Mouse (Mus musculus): ENCODE results near the gene Ceacam15. TPM values are rescaled to one million over a fixed set of nuclear protein-coding genes. Genes with fewer than 3 reads are reported as not detected.
"Not testable (repeated sequence)": the region's sequence is repeated elsewhere in the genome, so short reads cannot be mapped to it uniquely, and the experiment has no call there.

Ceacam15 gene
- polyA plus RNA-seq (2015; fragmentation: Nextera tagmentation; extraction: Ambion mirVana) = 0.60 and 0.68 TPM in 2 replicates

GRCm38 (mm10) chr7:16675605-16676004 is at the start of gene Ceacam15:
Gene Ceacam15, minus strand, starts transcription at chr7:16675705.
- Histone ChIP-seq H3K27me3 (no peaks in the 10 kb centered on the region), H3K36me3 (no peaks in the 10 kb centered on the region), H3K4me1 (replicated peaks) (peaks cover 31% of the 10 kb centered on the region), H3K4me3 (no peak within 1 kb of the TSS), H3K4me2 (no peak within 1 kb of the TSS), H3K9ac (no peak within 1 kb of the TSS), H3K9me3 (replicated peaks) (no peaks in the 10 kb centered on the region), H3K27ac (peak within 1 kb of the TSS; percentile 87)
- ATAC-seq (replicated peaks; ENCODE audit: insufficient number of reproducible peaks, insufficient read depth, low FRiP score, low read depth) = no peak
- WGBS = 68% methylated on average over 1 of the region's 1 CpGs

DNA sequence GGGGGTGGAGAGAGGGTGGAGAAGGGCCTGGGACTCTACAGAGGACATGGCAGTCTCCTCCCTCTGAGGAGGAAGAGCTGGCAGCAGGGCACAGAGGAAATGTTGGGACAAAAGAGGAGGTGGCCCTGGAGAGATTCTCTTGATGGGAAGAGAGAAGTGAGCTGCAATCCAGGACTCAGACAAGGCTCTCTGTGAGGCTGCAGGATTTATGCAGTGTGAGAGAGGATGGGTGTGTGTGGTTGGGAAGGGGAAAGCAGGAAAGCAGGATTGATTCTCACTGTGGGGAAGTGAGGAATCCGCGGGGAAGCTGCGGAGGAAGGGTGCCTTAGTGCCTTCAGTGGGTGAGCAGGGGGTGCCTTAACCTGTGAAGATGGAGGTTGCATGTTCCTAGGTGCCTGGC is 47.0 kb upstream of the Ceacam15 start:
- not testable (repeated sequence) for H3K36me3 ChIP-seq; H3K4me1 ChIP-seq (replicated peaks); H3K27me3 ChIP-seq; H3K9ac ChIP-seq; H3K27ac ChIP-seq; H3K4me3 ChIP-seq; H3K9me3 ChIP-seq (replicated peaks); H3K4me2 ChIP-seq; ATAC-seq (replicated peaks; ENCODE audit: insufficient number of reproducible peaks, insufficient read depth, low FRiP score, low read depth)
- WGBS = 53% methylated on average over 3 of the region's 3 CpGs

DNA sequence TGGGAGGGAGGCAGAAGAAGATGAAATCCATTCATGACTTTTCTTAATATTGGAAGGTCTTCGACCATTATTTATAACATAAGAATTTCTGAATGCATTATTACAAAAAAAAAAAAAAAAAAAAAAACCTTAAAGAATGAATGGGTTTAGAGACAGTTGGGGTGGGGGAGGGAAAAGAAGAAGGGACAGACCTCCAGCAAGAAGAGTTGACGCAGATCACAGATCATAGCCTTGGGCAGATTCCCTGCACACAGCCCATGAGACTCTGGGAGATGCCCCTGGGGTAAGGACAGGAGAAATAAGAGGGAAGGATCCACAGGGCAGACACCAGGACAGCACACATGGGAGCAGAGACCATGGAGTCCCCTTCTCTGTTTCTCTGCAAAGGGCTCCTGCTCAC is 46.1 kb upstream of the Ceacam15 start, which contains the start of gene Ceacam9:
Gene Ceacam9, plus strand, starts transcription at position 301 of the 400 bp plus-strand sequence.
- ATAC-seq (replicated peaks; ENCODE audit: insufficient number of reproducible peaks, insufficient read depth, low FRiP score, low read depth) = no peak
- no peaks in the 10 kb centered on the region for H3K27me3 ChIP-seq
- no peak within 1 kb of the TSS for H3K9ac ChIP-seq

DNA sequence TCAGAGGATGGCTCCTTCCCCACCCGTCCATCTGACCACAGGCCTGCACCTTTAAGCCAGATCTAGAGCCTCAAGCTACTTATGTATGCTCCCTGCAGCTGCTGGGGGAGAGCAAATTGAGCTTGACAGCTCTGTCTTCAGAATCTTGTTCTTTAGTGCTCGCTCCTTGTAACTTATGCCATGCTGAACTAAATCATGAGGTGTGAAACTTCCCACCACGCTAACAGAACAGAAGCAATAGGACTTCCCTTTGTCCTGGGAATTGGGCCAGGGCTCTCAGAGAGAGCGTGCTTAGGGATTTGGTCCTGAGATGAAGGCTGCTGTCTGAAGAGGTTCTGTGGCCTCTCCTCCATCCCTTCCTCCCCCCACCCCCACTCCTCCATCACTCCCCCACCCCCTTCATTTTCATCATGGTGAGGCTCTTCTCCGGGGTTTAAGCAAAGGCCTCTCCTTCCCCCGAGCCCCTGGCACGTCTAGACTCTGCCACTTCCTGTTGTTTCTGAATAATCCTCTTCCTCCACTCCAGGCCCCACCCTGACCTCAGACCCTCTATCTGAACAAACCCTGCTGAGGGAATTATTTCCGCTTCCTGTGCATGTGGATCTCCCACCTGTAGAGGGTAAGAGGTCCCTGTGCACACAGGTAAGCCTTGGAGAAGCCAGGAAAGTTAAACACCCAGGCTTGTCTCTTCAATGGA is 41.1 kb upstream of the Ceacam15 start:
- H3K4me2 ChIP-seq; H3K9me3 ChIP-seq (replicated peaks); H3K4me3 ChIP-seq; H3K36me3 ChIP-seq; ATAC-seq (replicated peaks; ENCODE audit: insufficient number of reproducible peaks, insufficient read depth, low FRiP score, low read depth); H3K27me3 ChIP-seq; H3K9ac ChIP-seq; H3K4me1 ChIP-seq (replicated peaks): not testable (repeated sequence)
- peak overlapping the region; percentile 15; the same call in 1 of the 2 replicates for H3K27ac ChIP-seq
- WGBS = 36% methylated on average over 8 of the region's 8 CpGs

More for the DNA sequence above, 46.1 kb upstream of the Ceacam15 start, which contains the start of gene Ceacam9:
- WGBS = 80% methylated on average over 2 of the region's 2 CpGs
- Histone ChIP-seq H3K4me3 (no peak within 1 kb of the TSS), H3K27ac (no peak within 1 kb of the TSS), H3K36me3 (no peaks in the 10 kb centered on the region), H3K4me1 (replicated peaks) (no peaks in the 10 kb centered on the region; the same call in 1 of the 2 replicates), H3K9me3 (replicated peaks) (no peaks in the 10 kb centered on the region), H3K4me2 (no peak within 1 kb of the TSS)

DNA sequence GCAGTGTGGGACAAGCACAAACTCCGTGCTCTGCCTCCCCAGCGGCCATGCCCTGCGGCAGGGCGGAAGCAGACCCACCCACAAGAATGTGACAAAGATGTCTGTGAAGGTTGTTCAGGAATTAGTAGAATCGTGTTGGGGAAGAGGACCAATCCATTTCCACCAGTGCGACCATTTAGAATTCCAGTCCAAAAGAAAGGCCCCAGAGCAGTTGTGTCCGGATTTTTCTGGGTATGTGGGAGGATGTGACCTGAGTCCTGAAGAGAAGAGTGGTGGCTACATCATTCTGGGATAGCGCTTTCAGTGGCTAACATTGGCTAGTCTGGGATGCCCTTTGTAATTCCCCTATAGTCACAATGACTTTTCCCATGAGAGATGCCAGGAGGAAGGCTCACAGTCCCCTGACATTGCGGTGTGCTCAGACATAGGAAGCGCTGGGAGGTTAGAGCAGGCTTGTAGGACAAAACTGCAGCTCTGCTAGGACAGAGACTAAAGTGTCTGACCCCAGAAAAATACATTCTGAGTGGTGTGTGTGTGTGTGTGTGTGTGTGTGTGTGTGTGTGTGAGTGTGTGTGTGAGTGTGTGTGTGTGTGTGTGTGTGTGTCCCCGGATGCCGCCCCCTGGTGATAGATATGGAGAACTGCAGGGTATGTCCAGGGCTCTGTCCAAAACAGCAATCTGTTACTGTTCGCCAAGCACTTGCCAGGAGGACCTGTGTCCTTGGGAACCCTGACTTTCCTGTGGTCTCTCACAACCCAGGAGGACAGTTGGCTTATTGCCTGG is 37.3 kb upstream of the Ceacam15 start:
- no peak for ATAC-seq (replicated peaks; ENCODE audit: insufficient number of reproducible peaks, insufficient read depth, low FRiP score, low read depth)
- Histone ChIP-seq H3K4me2 (no peak overlapping the region), H3K9ac (no peak overlapping the region), H3K4me1 (replicated peaks) (peaks cover 18% of the 10 kb centered on the region), H3K27ac (no peak overlapping the region), H3K36me3 (no peaks in the 10 kb centered on the region), H3K27me3 (no peaks in the 10 kb centered on the region), H3K9me3 (replicated peaks) (no peaks in the 10 kb centered on the region), H3K4me3 (no peak overlapping the region)
- WGBS = 74% methylated on average over 12 of the region's 13 CpGs

DNA sequence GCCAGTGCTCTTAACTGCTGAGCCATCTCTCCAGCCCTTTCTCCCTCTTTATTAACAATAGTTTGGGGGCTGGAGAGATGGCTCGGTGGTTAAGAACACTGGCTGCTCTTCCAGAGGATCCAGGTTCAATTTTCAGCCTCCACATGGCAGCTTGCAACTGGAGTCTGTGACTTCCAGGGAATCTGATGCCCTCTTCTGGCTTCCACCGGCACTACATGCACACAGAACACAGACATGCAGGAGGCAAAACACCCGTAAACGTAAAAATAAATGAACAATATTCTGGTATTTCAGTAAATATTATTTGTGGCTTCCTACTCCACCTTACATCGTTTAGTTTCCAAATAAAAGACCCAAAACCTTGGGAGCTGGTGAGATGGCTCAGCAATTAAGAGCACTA is 35.1 kb upstream of the Ceacam15 start:
- Histone ChIP-seq H3K36me3 (no peaks in the 10 kb centered on the region), H3K4me3 (no peak overlapping the region), H3K9me3 (replicated peaks) (no peaks in the 10 kb centered on the region), H3K27me3 (no peaks in the 10 kb centered on the region), H3K9ac (no peak overlapping the region), H3K4me1 (replicated peaks) (peaks cover 29% of the 10 kb centered on the region), H3K27ac (no peak overlapping the region), H3K4me2 (no peak overlapping the region)
- ATAC-seq (replicated peaks; ENCODE audit: insufficient number of reproducible peaks, insufficient read depth, low FRiP score, low read depth) = no peak
- 78% methylated on average over 5 of the region's 5 CpGs for WGBS

GRCm38 (mm10) chr7:16708244-16708643 is 32.7 kb upstream of the Ceacam15 start:
- Histone ChIP-seq H3K9me3 (replicated peaks) (no peaks in the 10 kb centered on the region), H3K27ac (peak overlapping the region; percentile 31; the same call in 1 of the 2 replicates), H3K9ac (no peak overlapping the region), H3K4me3 (no peak overlapping the region), H3K36me3 (no peaks in the 10 kb centered on the region), H3K4me2 (peak overlapping the region; percentile 16; the same call in 1 of the 2 replicates), H3K4me1 (replicated peaks) (peaks cover 30% of the 10 kb centered on the region), H3K27me3 (no peaks in the 10 kb centered on the region)
- 18% methylated on average over 9 of the region's 9 CpGs for WGBS
- peak; percentile 63 for ATAC-seq (replicated peaks; ENCODE audit: insufficient number of reproducible peaks, insufficient read depth, low FRiP score, low read depth)

DNA sequence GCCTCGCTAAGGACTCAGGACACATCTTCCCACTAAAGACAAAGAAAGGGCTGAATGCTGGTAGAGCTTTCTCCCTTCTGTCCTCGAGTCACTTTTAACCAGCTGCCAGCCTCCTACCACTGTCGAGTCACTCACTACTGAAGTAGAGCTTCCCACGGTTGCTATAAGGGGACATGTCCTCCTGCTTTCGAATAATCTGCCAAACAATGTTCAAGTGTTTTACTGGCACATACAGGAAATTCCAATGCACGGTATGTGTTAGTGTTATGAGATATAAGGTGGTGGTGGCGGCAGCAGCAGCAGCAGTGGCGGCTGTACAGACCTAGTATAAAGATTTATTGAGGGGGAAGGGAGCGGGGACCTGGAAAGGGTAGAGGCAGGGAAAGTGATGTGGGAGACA is 30.9 kb upstream of the Ceacam15 start:
- WGBS = 15% methylated on average over 9 of the region's 9 CpGs
- Histone ChIP-seq H3K9me3 (replicated peaks) (no peaks in the 10 kb centered on the region), H3K4me1 (replicated peaks) (peaks cover 30% of the 10 kb centered on the region), H3K27ac (peak overlapping the region; percentile 80), H3K4me2 (peak overlapping the region; percentile 26), H3K36me3 (no peaks in the 10 kb centered on the region), H3K9ac (no peak overlapping the region), H3K4me3 (no peak overlapping the region), H3K27me3 (no peaks in the 10 kb centered on the region)
- ATAC-seq (replicated peaks; ENCODE audit: insufficient number of reproducible peaks, insufficient read depth, low FRiP score, low read depth) = peak; percentile 67

DNA sequence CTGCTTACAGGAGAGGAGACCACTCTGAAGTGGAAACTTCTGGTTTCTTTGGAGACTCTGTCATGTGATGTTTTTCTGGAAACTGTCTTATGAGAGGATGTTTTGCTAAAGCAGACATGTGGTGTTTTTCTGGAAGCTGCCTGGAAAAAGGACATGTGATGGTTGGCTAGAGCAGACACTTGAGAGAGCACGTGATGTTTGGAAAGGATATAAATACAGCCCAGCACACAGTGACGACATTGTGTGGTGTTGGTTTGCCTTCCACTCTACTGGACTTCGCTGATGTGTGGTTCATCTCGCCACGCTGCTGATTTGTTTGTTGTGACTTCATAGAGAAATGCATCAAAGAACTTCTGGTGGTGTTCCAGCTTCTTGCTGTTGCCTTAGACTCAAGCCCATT is 25.1 kb upstream of the Ceacam15 start:
- Histone ChIP-seq H3K4me2 (no peak overlapping the region), H3K4me1 (replicated peaks) (peaks cover 9% of the 10 kb centered on the region), H3K27me3 (no peaks in the 10 kb centered on the region), H3K36me3 (no peaks in the 10 kb centered on the region), H3K9ac (no peak overlapping the region), H3K27ac (peak overlapping the region; percentile 20; the same call in 1 of the 2 replicates), H3K9me3 (replicated peaks) (no peaks in the 10 kb centered on the region), H3K4me3 (no peak overlapping the region)
- 49% methylated on average over 5 of the region's 5 CpGs for WGBS
- peak; percentile 47; the same call in 1 of the 2 replicates for ATAC-seq (replicated peaks; ENCODE audit: insufficient number of reproducible peaks, insufficient read depth, low FRiP score, low read depth)

- Histone ChIP-seq H3K36me3 (no peaks in the 10 kb centered on the region), H3K4me1 (replicated peaks) (peaks cover 8% of the 10 kb centered on the region; the same call in 1 of the 2 replicates), H3K9ac (no peak overlapping the region), H3K27ac (no peak overlapping the region), H3K4me3 (no peak overlapping the region), H3K4me2 (no peak overlapping the region), H3K9me3 (replicated peaks) (no peaks in the 10 kb centered on the region), H3K27me3 (no peaks in the 10 kb centered on the region)
- 36% methylated on average over 2 of the region's 2 CpGs for WGBS
- ATAC-seq (replicated peaks; ENCODE audit: insufficient number of reproducible peaks, insufficient read depth, low FRiP score, low read depth) = no peak
These were observed 23.5 kb upstream of the Ceacam15 start for GRCm38 (mm10) chr7:16699042-16699441.

DNA sequence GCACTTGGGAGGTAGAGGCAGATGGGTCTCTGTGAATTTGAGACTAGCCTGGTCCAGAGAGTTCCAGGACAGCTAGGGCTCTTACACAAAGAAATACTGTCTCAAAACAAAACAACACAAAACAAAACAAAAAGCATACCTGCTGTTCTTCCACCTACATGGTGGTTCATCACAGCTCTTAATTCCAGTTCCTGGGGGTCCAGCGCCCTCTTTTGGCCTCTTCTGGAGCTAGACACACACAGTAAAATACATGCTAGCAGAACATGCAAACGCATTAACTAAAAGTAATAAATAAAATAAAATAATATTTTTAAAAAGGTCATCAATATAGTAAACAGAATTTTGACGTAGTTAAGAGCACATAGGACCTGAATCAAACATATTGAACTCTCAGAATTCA is 19.5 kb upstream of the Ceacam15 start:
- Histone ChIP-seq H3K27me3 (no peaks in the 10 kb centered on the region), H3K36me3 (no peaks in the 10 kb centered on the region), H3K4me1 (replicated peaks) (no peaks in the 10 kb centered on the region), H3K9ac (no peak overlapping the region), H3K4me3 (no peak overlapping the region), H3K4me2 (no peak overlapping the region), H3K9me3 (replicated peaks) (no peaks in the 10 kb centered on the region), H3K27ac (no peak overlapping the region)
- 25% methylated on average over 3 of the region's 3 CpGs for WGBS
- no peak for ATAC-seq (replicated peaks; ENCODE audit: insufficient number of reproducible peaks, insufficient read depth, low FRiP score, low read depth)

Measured in heart, embryonic 15.5 days (tissue).